Mouse (Mus musculus): ENCODE results near the gene Esp23. TPM values are rescaled to one million over a fixed set of nuclear protein-coding genes. Genes with fewer than 3 reads are reported as not detected.
"Not testable (repeated sequence)": the region's sequence is repeated elsewhere in the genome, so short reads cannot be mapped to it uniquely, and the experiment has no call there.

The Esp23 gene
- polyA plus RNA-seq (2015; fragmentation: Nextera tagmentation; extraction: Ambion mirVana), result not detected in 2 replicates

- H3K4me2 ChIP-seq (replicated peaks; ENCODE audit: low read depth, low read length), result no peak within 1 kb of the TSS
- H3K27me3 ChIP-seq (replicated peaks; ENCODE audit: insufficient read depth, low read length), result no peaks in the 10 kb centered on the region
- H3K4me1 ChIP-seq (ENCODE audit: insufficient read depth, low read depth, low read length), result no peaks in the 10 kb centered on the region
- no peak for TF ChIP-seq EP300 (IDR thresholded peaks at IDR 0.05)
- WGBS, result 29% methylated on average over 1 of the region's 1 CpGs
- DNase-seq (ENCODE audit: low spot score) (no peak), ATAC-seq (no peak)
- no peak within 1 kb of the TSS for H3K27ac ChIP-seq (ENCODE audit: low read length)
- H3K4me3 ChIP-seq (ENCODE audit: low read depth, low read length), result no peak within 1 kb of the TSS
- no peaks in the 10 kb centered on the region for H3K36me3 ChIP-seq (ENCODE audit: insufficient read depth, low read length)
- H3K9ac ChIP-seq (replicated peaks; ENCODE audit: low read depth), result no peak within 1 kb of the TSS
- H3K9me3 ChIP-seq (ENCODE audit: low read length), result no peaks in the 10 kb centered on the region
Measured at GRCm38 (mm10) chr17:39076937-39077336, at the start of gene Esp23. Gene Esp23 (minus strand): TSS chr17:39077037.

DNA sequence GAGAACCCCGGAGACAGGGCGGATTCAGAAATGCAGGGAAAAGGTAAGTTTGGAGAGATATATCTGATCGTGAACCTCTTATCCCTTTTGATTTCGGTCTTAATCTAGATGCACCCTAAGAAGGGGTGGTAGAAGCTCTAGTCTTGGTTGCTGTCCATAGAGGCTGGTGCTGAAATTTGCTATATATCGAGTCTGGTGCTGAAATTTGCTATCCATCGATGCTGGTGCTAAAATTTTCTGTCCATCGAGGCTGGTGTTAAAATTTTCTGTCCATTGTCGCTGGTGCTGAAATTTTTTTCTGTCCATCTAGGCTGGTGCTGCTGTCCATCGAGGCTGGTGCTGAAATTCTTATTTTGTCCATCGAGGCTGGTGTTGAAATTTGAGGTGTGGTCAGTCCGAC is 30.3 kb upstream of the Esp23 start:
- DNase-seq (ENCODE audit: low spot score); H3K9ac ChIP-seq (replicated peaks; ENCODE audit: low read depth); H3K36me3 ChIP-seq (ENCODE audit: insufficient read depth, low read length); H3K27me3 ChIP-seq (replicated peaks; ENCODE audit: insufficient read depth, low read length); ATAC-seq; H3K27ac ChIP-seq (ENCODE audit: low read length); H3K4me2 ChIP-seq (replicated peaks; ENCODE audit: low read depth, low read length); H3K9me3 ChIP-seq (ENCODE audit: low read length); H3K4me1 ChIP-seq (ENCODE audit: insufficient read depth, low read depth, low read length); H3K4me3 ChIP-seq (ENCODE audit: low read depth, low read length): not testable (repeated sequence)
- 68% methylated on average over 11 of the region's 11 CpGs for WGBS

- no peak within 1 kb of the TSS for H3K9ac ChIP-seq (replicated peaks; ENCODE audit: low read depth)
- H3K4me3 ChIP-seq (ENCODE audit: low read depth, low read length), result no peak within 1 kb of the TSS
- no peak within 1 kb of the TSS for H3K27ac ChIP-seq (ENCODE audit: low read length)
- no peaks in the 10 kb centered on the region for H3K27me3 ChIP-seq (replicated peaks; ENCODE audit: insufficient read depth, low read length)
- ATAC-seq (no peak), DNase-seq (ENCODE audit: low spot score) (no peak)
- 98% methylated on average over 1 of the region's 1 CpGs for WGBS
- H3K36me3 ChIP-seq (ENCODE audit: insufficient read depth, low read length), result no peaks in the 10 kb centered on the region
- no peaks in the 10 kb centered on the region for H3K9me3 ChIP-seq (ENCODE audit: low read length)
- no peak within 1 kb of the TSS for H3K4me2 ChIP-seq (replicated peaks; ENCODE audit: low read depth, low read length)
- TF ChIP-seq CTCF (IDR thresholded peaks at IDR 0.05) (no peak), EP300 (IDR thresholded peaks at IDR 0.05) (no peak)
- no peaks in the 10 kb centered on the region for H3K4me1 ChIP-seq (ENCODE audit: insufficient read depth, low read depth, low read length)
Measured at GRCm38 (mm10) chr17:39095034-39095433, 18.2 kb upstream of the Esp23 start, which contains the start of gene Esp22. Gene Esp22 (plus strand): TSS chr17:39095334.

- no peak for ATAC-seq
- Histone ChIP-seq H3K4me3 (ENCODE audit: low read depth, low read length) (no peak overlapping the region), H3K4me2 (replicated peaks; ENCODE audit: low read depth, low read length) (no peak overlapping the region), H3K27ac (ENCODE audit: low read length) (no peak overlapping the region), H3K27me3 (replicated peaks; ENCODE audit: insufficient read depth, low read length) (no peaks in the 10 kb centered on the region), H3K4me1 (ENCODE audit: insufficient read depth, low read depth, low read length) (no peaks in the 10 kb centered on the region), H3K9ac (replicated peaks; ENCODE audit: low read depth) (no peak overlapping the region), H3K36me3 (ENCODE audit: insufficient read depth, low read length) (no peaks in the 10 kb centered on the region), H3K9me3 (ENCODE audit: low read length) (no peaks in the 10 kb centered on the region)
- TF ChIP-seq EP300 (IDR thresholded peaks at IDR 0.05) (no peak), CTCF (IDR thresholded peaks at IDR 0.05) (no peak)
- no peak for DNase-seq (ENCODE audit: low spot score)
Measured at GRCm38 (mm10) chr17:39063641-39064040, 13.2 kb downstream of the Esp23 start.

DNA sequence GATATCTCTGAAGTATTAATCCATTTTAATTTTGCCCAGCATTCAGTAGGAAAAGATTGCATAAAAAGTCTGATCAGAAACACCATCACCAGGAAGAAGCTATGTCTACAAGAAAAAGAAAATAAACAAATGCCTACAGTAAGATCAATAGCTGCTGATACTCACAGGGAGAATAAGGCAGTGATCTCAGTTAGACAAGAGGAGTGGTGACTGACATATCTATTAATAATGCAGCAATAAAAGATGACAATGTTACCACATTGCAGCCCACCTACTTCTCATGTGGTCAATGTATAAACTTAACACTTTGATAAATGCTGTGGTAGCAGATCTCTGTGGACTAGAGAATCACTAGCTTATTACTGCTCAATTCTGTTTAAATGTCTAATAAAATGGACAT is 33.6 kb downstream of the Esp23 start, which contains the start of gene Gm21903:
TSS of gene Gm21903 (minus strand) at position 101 of the 400 bp plus-strand sequence.
- H3K36me3 ChIP-seq (ENCODE audit: insufficient read depth, low read length), result no peaks in the 10 kb centered on the region
- no peak within 1 kb of the TSS for H3K4me3 ChIP-seq (ENCODE audit: low read depth, low read length)
- ATAC-seq (no peak), DNase-seq (ENCODE audit: low spot score) (no peak)
- no peaks in the 10 kb centered on the region for H3K4me1 ChIP-seq (ENCODE audit: insufficient read depth, low read depth, low read length)
- no peak for TF ChIP-seq EP300 (IDR thresholded peaks at IDR 0.05)
- TF ChIP-seq CTCF (IDR thresholded peaks at IDR 0.05), result no peak
- H3K9ac ChIP-seq (replicated peaks; ENCODE audit: low read depth), result no peak within 1 kb of the TSS
- H3K4me2 ChIP-seq (replicated peaks; ENCODE audit: low read depth, low read length), result no peak within 1 kb of the TSS
- no peaks in the 10 kb centered on the region for H3K9me3 ChIP-seq (ENCODE audit: low read length)
- H3K27me3 ChIP-seq (replicated peaks; ENCODE audit: insufficient read depth, low read length), result no peaks in the 10 kb centered on the region
- no peak within 1 kb of the TSS for H3K27ac ChIP-seq (ENCODE audit: low read length)

DNA sequence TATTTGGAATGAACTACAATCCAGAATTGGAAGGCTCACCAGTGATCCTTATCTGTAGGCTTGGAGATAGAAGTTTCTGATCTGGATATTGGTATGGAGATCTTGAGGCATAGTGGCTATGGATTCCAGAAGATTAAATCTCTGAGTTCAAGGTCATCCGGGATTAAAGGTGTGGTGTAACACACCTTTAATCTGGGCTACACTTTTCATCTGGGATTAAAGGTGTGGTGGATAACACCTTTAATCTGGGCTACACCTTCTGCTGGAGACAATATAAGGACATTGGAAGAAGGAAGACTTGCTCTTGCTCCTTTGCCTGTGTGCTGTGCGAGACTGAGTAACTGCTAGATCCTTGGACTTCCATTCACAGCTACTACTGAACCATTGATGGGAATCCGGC is 40.4 kb downstream of the Esp23 start, which contains the start of gene Esp24:
TSS of gene Esp24 (plus strand) at position 301 of the 400 bp plus-strand sequence.
- WGBS, result 79% methylated on average over 3 of the region's 3 CpGs
- H3K27ac ChIP-seq (ENCODE audit: low read length); DNase-seq (ENCODE audit: low spot score); H3K4me2 ChIP-seq (replicated peaks; ENCODE audit: low read depth, low read length); H3K36me3 ChIP-seq (ENCODE audit: insufficient read depth, low read length); H3K9ac ChIP-seq (replicated peaks; ENCODE audit: low read depth); H3K27me3 ChIP-seq (replicated peaks; ENCODE audit: insufficient read depth, low read length); ATAC-seq; H3K9me3 ChIP-seq (ENCODE audit: low read length); H3K4me3 ChIP-seq (ENCODE audit: low read depth, low read length); H3K4me1 ChIP-seq (ENCODE audit: insufficient read depth, low read depth, low read length): not testable (repeated sequence)

Other genes with a start within 250 kb of the Esp23 start
- not detected in 2 replicates for gene Esp24, start 40.3 kb downstream of the Esp23 start, polyA plus RNA-seq (2015; fragmentation: Nextera tagmentation; extraction: Ambion mirVana)
- gene Gm21903, start 33.7 kb downstream of the Esp23 start, polyA plus RNA-seq (2015; fragmentation: Nextera tagmentation; extraction: Ambion mirVana), result not detected in 2 replicates
- not detected in 2 replicates for gene Esp22, start 18.3 kb upstream of the Esp23 start, polyA plus RNA-seq (2015; fragmentation: Nextera tagmentation; extraction: Ambion mirVana)